Mouse (Mus musculus) small intestine, adult 2 months (tissue): ENCODE data around the gene Hist1h2bb.

Experiments used
- CTCF ChIP-seq: fragments of 200-500 bp; IDR thresholded peaks from 2 replicates; pipeline ENCODE4 v1.5.1; 2012; ENCODE audit warnings: low read depth, mild to moderate bottlenecking, control low read depth, inconsistent platforms, low read length, moderate library complexity, mixed read lengths; ENCODE audit not compliant: insufficient replicate concordance, insufficient read length; ENCODE audit errors: extremely low read depth
- POLR2A ChIP-seq: fragments of 200-500 bp; IDR thresholded peaks from 2 replicates; pipeline ENCODE4 v1.6.1; 2012; ENCODE audit warnings: low read depth, mild to moderate bottlenecking, control low read depth, inconsistent platforms, low read length, moderate library complexity

- TF ChIP-seq CTCF (no peak), POLR2A (no peak)
Observed at GRCm38 (mm10) chr13:23755000-23755399, 8.5 kb downstream of the Hist1h2bb start.
